Mouse (Mus musculus) right cerebral cortex, postnatal 10 days (tissue): Measurements from ENCODE around the gene Eri2.
A peak's percentile ranks its signal among the peaks of the same experiment; 100 is the strongest.

Experiments
- DNase-seq, 2 experiments: peaks; one replicate each; pipeline ENCODE4 v3.0.0; 2021; ENCODE audit warnings: low spot score in 2 of 2

Eri2 gene

DNA sequence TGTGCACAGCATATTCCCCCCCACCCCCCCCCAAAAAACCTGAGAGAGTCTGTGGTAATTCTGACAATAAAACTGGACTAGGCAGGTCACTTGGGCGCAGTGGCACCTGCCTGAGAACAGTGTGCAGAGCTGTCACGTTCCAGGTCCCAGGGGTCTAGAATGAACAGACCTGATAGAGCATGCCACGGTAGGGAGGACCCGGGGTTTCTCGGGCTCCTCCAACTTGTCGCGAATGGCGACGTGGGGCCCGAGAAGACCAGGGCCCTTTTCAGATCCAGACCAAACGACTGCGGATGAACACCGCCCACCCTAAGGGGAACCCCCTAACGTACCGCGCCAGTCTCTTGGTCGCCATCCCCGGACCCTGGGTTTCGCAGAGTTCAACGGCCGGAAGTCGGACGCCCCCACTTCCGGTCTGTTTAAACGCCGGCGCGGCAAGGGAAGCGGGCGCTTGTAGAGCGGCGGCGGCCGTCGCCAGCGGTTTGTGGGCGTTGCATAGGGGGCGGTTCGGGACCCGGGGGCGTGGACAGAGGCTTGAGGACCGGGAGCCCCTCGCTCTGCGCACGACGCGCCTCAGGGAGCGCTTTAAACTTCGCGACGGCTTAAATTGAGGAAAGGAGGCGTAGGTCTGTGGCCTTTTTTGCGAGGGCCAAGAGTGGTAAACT is at the start of gene Eri2, which contains the start of gene Rexo5:
Gene Eri2 (minus strand): TSS at position 473 of the 665 bp plus-strand sequence.
Gene Rexo5 (plus strand): TSS at position 421 of the 665 bp plus-strand sequence.
- peak; percentile 89 for DNase-seq

DNA sequence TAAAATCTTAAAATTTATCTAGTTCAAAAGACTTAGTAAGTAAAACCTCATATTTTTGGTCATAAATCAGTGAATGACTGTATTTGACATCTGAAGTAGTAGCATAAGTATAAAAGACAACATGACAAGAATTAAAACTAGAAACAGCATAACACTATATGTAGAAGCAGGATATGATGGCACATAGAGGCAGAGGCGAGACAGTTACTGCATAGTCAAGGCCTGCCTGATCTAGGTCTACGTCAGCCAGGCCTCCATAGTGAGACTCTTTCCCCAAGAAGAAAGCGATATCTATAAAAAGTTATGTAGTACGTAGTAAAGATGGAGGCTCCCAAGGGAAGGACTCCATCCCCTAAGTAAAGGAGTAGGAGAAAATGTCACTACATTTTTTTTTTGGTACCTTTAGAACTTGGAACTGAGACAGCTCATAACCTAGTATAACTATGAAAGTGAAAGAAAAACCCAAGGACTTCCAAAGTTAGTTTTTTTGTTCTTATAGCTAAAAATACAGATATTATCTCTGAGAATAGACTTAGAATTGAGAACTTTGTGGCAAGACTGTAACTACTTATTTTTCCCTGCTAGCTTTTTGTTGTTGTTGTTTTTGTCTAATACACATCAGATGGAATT is 48.1 kb upstream of the Eri2 start:
- DNase-seq = no peak

DNA sequence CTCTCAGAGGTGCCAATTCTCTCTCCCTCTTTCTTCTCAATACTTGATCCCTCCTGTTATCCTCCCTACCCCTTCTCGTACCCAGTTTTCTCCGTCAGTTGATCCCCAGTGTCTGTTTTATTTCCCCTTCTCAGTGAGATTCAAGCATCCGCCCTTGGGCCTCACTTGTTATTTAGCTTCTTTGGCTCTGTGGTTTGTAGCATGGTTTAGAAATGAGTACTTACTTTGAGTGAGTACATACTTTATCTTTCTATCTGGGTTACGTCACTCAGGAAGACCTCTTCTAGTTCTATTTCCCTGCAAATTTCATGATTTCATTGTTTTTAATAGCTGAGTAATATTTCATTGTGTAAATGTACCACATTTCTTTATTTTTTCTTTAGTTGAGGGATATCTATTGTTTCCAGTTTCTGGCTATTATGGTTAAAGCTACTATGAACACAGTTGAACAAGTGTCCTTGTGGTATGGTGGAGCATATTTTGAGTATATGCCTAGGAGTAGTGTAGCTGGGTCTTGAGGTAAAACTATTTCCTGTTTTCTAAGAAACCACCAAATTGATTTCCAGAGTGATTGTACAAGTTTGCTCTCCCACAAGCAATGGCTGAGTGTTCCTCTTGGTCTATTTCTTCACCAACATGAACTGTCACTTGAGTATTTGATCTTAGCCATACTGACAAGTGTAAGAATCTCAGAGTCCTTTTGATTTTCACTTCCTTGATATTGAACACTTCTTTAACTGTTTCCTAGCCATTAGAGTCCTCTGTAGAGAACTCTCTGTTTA is 42.3 kb upstream of the Eri2 start:
- DNase-seq = no peak

DNA sequence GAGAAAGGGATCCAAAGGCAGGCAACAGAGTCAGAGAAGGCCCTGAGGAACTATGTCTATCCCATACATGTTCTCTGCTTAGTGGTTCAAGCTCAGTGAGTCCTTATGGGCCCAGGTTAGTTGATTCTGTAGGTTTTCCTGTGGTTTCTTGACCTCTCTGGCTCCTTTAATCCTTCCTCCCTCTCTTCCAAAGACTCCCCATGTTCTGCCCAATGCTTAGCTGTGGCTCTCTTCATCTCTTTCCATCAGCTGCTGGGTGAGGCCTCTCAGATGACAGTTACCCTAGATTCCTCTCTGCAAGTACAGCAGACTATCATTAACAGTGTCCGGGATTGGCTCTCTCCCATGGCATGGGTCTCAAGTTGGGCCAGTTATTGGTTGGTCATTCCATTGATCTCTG is 41.5 kb upstream of the Eri2 start:
- DNase-seq = no peak

DNA sequence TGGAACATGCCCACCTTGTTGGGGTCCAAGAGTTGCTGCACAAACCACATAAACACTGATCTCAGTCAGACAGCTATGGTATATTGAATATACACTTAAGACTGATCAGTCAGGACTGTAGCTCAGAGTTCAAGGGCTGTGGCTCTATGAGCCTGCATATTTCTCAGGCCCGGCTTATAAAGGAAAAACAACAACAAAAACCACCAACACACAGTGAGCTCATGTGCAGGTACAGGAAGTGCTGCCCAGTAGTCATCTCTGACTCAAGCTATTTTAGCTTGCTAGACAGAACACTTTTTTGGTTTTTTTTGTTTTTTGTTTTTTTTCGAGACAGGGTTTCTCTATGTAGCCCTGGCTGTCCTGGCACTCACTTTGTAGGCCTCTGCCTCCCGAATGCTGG is 14.9 kb upstream of the Eri2 start:
- no peak for DNase-seq

DNA sequence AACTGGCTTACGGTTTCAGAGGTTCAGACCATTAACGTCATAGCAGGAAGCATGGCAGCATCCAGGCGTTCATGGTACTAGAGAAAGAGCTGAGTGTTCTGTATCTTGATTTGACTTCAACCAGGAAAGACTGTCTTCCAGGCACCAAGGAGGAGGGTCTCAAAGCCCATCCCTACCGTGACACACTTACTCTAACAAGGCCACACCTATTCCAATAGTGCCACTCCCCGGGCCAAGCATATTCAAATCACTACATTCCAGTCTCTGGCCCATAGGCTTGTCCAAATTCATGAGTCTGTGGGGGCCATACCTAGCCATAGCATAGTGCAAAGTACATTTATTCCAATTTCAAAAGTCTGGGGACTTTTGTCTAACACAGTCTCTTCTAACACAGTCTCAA is 13.5 kb upstream of the Eri2 start:
- DNase-seq = no peak

DNA sequence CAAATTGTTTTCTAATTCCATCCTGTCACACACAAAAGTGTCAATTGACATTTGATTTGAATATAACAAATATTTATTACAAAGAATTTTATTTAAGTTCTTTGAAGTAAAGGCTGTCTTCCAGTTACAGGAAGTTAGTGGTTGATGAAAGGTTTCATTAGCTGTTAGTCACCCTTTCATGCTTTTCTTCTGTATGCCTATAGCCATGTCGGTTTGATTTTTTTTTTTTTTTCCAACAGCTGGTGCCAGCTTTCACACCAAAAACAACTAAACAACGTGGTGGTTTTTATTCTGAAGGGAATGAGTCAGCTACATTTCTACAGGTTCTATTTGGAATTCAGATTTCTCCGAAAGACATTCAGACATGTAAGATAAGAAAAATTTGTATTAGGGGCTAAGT is 7.1 kb upstream of the Eri2 start:
- DNase-seq = no peak

DNA sequence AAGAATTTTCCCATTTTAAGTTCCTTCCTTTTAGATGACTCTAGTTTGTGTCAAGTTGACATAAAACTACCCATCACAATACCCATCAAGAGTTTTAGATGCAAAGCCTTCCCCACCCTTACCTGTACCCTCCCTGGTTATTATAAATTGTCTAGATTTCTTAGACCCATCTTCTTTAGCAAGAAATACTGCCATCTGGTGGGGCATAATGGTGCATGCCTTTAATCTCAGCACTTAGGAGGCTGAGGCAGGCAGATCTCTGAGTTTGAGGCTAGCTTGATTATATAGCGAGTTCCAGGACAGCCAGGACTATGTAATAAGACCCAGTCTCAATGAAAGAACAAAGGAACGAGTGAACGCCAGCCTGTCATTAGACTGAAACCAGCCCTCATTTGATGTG is 6.6 kb upstream of the Eri2 start:
- no peak for DNase-seq

DNA sequence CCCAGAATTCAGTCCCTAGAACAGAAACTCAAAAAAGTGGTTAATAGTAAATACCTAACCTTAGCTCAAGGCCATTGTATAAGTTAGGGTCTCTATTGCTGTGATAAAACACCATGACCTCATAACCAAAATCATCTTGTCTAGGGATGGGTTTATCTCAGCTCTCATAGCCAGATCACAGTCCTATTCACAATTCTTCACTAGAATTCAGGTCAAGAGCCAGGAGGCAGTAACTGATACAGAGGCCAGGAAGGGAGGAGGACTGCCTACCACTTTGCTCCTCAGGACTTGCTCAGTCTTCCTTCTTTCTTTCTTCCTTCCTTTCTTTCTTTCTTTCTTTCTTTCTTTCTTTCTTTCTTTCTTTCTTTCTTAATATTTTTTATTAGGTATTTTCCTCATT is 1.5 kb upstream of the Eri2 start:
- DNase-seq = no peak

DNA sequence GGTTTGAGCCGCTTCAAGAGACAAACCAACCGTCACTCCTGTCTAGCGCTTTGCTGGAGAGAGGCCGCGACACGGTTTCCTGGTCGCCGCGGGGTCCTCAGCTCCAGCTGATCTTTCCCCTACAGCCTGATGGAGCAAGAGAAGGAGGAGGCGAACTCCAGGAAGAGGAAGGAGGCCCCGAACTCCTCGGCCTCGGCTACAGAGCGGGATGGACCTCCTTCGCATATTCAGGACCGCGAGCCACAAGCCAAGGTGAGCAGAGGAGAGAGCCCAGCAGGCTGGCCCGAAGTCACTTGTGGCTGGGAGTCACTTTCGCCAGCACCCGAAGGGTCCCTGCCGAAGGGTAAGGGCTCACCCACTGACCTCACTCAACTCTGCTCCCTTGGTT is 387 bp upstream of the Eri2 start:
- no peak for DNase-seq

DNA sequence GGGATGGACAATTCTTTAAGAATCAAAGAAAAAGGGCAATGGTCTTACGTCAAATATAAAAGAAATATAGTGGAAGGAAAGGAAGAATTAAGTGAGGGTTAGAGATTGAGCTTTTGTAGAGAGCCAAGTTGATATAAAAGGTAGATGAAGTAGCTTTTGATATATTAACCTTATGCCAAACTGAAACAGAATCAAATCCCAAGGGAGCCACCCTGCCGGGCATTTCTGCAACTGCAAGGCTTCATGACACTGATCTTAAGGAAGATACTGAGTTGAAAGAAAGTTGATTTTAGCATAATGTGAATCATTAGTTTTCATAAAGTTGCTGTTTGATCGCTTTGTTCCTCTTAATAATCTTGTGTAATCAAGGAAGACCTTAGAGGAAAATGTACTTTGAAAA is 4.8 kb downstream of the Eri2 start:
- no peak for DNase-seq

DNA sequence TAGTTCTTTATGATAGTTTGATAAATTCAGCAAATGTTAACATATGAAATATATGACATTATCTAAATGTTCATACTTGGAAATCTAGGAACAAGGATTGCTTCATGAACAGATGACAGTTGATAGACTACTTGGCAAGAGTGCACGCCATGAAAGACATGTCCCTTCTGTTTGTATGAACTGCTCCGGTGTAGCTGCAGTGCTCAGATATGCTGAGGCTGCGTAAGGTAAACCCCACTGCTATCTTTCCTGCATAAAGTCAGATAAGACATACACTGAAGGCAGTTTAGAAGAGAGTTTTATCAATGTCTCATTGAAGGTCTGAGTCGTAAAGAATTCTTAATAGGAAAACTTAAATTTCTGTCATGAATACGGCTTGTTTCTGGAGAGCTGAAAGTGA is 8.9 kb downstream of the Eri2 start:
- no peak for DNase-seq

DNA sequence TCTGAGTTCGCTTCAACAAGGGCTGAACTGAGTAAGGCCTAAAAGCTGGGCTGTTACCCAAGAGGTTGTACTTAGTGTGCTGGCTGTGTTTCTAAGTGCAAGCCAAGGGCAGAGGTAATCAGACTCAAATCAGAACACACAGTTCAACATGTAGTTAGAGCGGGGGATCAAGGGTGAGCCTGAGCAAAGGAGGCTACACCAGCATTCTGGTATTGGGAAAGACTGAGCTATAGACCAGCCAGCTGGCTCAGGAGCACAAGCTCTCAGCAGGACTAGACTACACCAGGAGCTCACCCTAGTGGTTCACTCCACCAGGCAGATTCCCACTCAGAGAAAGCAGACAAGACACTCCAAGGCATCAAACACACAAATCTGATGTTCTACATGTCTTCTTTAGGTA is 10.4 kb downstream of the Eri2 start:
- DNase-seq = no peak

DNA sequence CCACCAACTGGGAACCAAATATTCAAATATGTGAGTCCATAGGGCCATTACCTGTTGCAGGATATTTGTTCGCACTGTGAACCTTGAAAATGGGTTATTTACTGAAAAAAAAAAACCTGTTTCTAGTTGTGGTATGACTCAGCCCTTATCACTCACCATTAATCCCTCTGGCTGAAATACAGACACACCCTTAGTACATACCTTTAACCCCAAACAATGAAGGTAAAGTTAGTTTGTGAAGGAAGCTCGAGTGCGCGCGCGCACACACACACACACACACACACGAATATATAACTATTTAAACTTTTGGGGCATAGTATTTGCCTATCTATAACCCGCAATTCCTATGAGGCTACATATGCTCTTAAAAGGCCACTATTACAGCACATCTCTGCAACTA is 24.0 kb downstream of the Eri2 start:
- no peak for DNase-seq

DNA sequence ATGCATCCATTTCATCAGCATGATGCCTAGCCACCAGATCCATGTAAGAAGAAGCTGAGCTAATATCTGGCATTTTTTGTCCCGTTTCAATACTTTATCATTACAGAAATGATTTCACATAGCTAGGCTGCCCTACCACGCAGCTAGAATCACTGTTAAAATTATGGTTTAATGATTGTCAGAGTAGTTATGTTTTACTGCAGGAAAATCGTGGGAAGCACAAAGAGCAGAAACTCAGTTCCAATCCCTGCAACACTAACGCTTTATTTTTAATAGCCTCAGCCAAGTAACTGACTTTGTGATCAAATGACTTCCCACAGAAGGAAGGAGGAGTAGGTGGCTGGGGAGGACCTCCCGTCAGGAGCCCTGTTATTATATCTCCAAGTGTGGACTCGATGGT is 26.9 kb downstream of the Eri2 start:
- no peak for DNase-seq

DNA sequence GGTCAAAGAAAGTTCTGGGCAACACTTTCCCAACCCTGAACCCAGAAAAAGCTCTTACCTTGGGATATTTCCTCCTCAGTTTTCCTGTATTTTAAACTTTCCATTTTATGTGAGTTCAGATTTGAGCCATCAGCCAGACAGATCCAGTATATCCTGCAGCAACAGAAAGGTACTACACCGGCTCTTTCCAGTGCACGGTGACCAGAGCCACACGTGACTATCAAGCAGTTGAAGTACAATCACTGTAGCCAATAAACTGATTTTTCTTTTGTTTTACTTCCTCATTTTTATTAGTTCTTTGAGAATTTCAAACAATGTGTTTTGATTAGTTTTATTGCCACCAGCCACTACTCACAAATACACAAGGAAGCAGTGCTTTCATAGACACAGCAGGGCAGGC is 29.5 kb downstream of the Eri2 start:
- DNase-seq = no peak

DNA sequence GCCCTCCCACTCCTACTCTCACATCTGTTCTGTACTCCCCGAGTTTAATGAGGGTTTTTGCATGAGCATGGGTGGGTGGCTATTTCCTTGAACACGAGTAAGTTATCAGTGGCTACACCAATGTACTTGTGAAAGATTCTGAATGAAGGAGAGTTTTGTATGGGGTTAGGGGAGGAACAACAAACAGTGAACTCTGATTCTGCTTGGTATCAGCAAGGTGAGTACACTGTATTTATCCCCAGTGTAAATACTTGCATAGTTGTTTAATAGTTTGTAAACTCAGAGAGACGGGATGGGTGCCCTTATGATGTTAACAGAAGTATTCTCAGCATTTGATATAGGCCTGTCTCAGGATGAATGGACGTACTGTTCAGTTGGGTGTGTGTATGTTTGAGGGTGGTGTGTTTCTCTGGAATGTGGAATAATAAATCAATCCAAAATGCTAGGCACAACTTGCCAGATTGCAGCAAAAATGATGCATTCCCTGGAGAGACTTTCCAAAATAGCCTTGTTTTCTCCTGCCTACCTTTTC is 31.6 kb downstream of the Eri2 start:
- no peak for DNase-seq

DNA sequence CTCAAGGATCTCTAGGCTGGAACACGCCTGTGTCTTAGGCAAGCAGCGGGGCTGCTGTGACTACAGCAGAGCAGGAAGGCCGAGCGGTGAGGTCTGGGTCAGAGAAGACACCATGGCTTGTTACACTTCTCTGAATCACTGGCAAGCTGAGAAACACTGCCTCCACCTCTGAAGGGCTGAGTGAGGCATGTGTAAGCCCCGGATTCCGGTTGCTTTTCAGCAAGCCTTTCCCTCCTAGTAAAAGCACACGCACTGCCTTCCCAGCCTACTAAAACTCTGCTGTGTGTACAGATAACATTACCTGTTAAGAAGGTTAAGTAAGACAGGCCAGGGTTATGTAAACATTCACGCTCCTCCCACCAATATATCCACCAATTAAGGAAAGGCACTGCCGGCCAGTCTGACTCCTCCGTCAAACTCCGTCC is 33.3 kb downstream of the Eri2 start, which contains the start of gene Acsm3:
Gene Acsm3 (plus strand): TSS at position 397 of the 425 bp plus-strand sequence.
- no peak for DNase-seq

DNA sequence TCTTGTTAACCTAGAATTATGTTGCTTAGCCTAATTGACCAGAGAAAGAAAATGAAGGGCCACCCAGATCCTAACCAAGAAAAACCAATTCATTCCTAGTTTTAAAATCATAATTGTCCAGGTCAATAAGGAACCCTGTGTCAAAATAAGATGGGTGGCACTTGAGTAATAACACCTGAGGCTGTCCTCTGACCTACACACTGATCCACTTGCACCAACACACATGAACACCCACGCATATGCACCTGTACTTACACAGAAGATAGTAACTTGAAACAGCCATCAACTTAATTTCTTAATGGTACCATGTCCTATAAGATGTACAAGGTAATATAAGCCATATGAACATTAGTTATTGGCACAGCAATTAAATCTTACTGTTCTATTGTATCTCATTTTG is 40.2 kb downstream of the Eri2 start:
- no peak for DNase-seq

DNA sequence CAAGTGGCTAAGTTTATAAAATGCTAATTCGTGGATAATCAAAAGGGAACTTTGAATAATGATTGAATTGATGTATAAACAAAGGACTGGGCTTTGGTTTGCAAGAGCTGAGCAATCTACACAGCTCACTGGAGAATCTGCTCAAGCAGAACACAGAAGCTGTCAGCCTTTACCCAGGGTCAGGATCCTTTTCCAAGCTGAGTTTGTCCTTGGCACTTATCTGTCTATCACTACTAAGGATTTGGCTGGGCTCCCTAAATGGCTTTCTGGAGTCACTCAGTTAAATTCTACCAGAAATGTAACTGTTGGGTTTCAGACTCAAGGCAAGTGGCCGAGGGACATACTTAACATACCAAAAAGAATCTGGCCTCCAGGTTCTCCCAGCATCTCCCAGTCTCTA is 43.9 kb downstream of the Eri2 start:
- DNase-seq = no peak

DNA sequence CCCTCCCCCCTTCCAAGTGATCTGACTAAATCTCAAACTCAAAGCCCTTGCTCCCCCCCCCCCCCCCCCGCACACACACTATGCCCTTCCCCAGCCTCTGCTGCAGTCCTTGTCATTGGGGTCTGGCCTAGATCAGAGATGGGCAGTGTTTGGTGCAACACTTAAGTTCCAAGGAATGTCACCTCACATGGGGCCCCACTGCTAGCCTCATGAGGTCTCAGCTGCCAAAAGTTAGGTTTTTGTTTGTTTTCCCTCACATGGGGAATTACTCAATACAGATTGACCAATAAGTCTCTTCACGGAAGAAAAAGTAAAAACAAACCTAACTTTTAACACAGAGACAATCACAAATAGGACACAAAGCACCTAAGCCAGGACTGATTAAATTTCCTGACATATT is 45.1 kb downstream of the Eri2 start:
- no peak for DNase-seq

DNA sequence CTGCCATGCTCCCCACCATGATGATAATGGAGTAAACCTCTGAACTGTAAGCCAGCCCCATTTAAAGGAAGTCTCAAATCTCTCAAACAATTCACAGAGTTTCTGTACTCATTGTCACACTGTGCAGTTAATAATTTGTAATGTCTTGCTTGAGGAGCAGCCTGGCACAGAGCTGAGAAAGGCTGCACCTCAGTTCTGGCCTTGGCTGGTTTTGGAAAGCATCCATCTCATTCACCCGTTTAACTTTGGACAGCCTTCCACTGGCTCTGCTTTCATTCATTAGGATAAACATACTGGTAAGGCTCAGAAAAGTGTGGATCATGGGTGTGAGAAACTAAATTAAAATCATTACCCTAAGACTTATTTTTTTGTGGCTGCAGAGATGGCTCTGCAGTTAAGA is 48.0 kb downstream of the Eri2 start:
- no peak for DNase-seq

DNA sequence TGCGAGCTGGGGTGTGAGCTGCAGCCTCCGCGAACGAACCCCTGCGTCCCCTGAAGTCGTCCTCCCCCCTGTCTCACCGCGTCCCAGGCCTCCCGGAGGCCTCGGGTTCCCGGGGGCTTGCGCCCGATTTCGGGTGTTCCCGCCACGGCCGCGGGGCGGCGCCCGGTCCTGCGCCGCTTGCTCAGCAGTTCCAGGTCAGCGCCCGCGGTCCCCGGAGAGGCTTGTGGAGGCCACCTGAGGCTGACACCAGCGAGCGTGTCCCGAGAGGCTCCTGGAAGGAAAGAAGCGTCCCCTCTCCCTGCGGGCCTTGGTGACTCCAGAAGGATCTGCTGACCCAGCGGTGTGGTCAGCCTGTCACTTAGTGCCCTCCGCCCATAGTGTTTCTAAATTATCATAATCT is 49.5 kb downstream of the Eri2 start:
- no peak for DNase-seq
